Mouse (Mus musculus): ENCODE results near the gene Stx1a. TPM values are rescaled to one million over a fixed set of nuclear protein-coding genes. Genes with fewer than 3 reads are reported as not detected.

Stx1a gene
- polyA plus RNA-seq, 1 experiment = 5.3 TPM

GRCm38 (mm10) chr5:134998359-134998758, 24.9 kb upstream of the Stx1a start:
- Histone ChIP-seq H3K79me2 (ENCODE audit: control insufficient read depth, insufficient read depth) (no peaks in the 10 kb centered on the region), H3K36me3 (ENCODE audit: control insufficient read depth, insufficient read depth) (no peaks in the 10 kb centered on the region), H3ac (ENCODE audit: control insufficient read depth, insufficient read length, low read depth) (no peak overlapping the region), H3K4me3 (ENCODE audit: insufficient read depth, poor library complexity, severe bottlenecking) (no peak overlapping the region), H3K27me3 (ENCODE audit: control insufficient read depth, insufficient read depth, insufficient read length) (peaks cover 12% of the 10 kb centered on the region), H3K79me3 (ENCODE audit: low read depth) (no peaks in the 10 kb centered on the region)
- no peak for TF ChIP-seq FOSL1 (IDR thresholded peaks at IDR 0.05; ENCODE audit: insufficient read depth, low read length, poor library complexity, severe bottlenecking)
- no peak for TF ChIP-seq MAX (IDR thresholded peaks at IDR 0.05)
- no peak for TF ChIP-seq CEBPB (IDR thresholded peaks at IDR 0.05; ENCODE audit: low read depth)
- TF ChIP-seq MYOD1 (IDR thresholded peaks at IDR 0.05; ENCODE audit: control insufficient read depth, insufficient read length, low read depth) = no peak
- TF ChIP-seq USF1 (IDR thresholded peaks at IDR 0.05; ENCODE audit: low read depth) = no peak
- TF ChIP-seq MYOG (IDR thresholded peaks at IDR 0.05; ENCODE audit: control insufficient read depth, extremely low read depth, insufficient read length) = no peak

- Histone ChIP-seq H3K79me2 (ENCODE audit: control insufficient read depth, insufficient read depth) (no peaks in the 10 kb centered on the region), H3ac (ENCODE audit: control insufficient read depth, insufficient read length, low read depth) (no peak overlapping the region)
Measured at GRCm38 (mm10) chr5:134999797-135000196, 23.5 kb upstream of the Stx1a start.

GRCm38 (mm10) chr5:135000751-135001150, 22.5 kb upstream of the Stx1a start:
- TF ChIP-seq FOSL1 (IDR thresholded peaks at IDR 0.05; ENCODE audit: insufficient read depth, low read length, poor library complexity, severe bottlenecking) (no peak), MAX (IDR thresholded peaks at IDR 0.05) (no peak), USF1 (IDR thresholded peaks at IDR 0.05; ENCODE audit: low read depth) (no peak), MYOG (IDR thresholded peaks at IDR 0.05; ENCODE audit: control insufficient read depth, extremely low read depth, insufficient read length) (no peak), MYOD1 (IDR thresholded peaks at IDR 0.05; ENCODE audit: control insufficient read depth, insufficient read length, low read depth) (no peak), CEBPB (IDR thresholded peaks at IDR 0.05; ENCODE audit: low read depth) (no peak), CTCF (IDR thresholded peaks at IDR 0.05; ENCODE audit: control insufficient read depth, insufficient read depth, insufficient read length) (no peak)
- Histone ChIP-seq H3K79me3 (ENCODE audit: low read depth) (no peaks in the 10 kb centered on the region), H3K27me3 (ENCODE audit: control insufficient read depth, insufficient read depth, insufficient read length) (peaks cover 11% of the 10 kb centered on the region), H3K4me3 (ENCODE audit: insufficient read depth, poor library complexity, severe bottlenecking) (no peak overlapping the region), H3K36me3 (ENCODE audit: control insufficient read depth, insufficient read depth) (no peaks in the 10 kb centered on the region), H3K79me2 (ENCODE audit: control insufficient read depth, insufficient read depth) (no peaks in the 10 kb centered on the region), H3ac (ENCODE audit: control insufficient read depth, insufficient read length, low read depth) (no peak overlapping the region)

More at GRCm38 (mm10) chr5:134999797-135000196, 23.5 kb upstream of the Stx1a start:
- H3K27me3 ChIP-seq (ENCODE audit: control insufficient read depth, insufficient read depth, insufficient read length) = peaks cover 12% of the 10 kb centered on the region
- H3K79me3 ChIP-seq (ENCODE audit: low read depth) = no peaks in the 10 kb centered on the region
- no peaks in the 10 kb centered on the region for H3K36me3 ChIP-seq (ENCODE audit: control insufficient read depth, insufficient read depth)
- TF ChIP-seq CEBPB (IDR thresholded peaks at IDR 0.05; ENCODE audit: low read depth) = no peak
- TF ChIP-seq CTCF (IDR thresholded peaks at IDR 0.05; ENCODE audit: control insufficient read depth, insufficient read depth, insufficient read length) = no peak
- no peak for TF ChIP-seq MYOG (IDR thresholded peaks at IDR 0.05; ENCODE audit: control insufficient read depth, extremely low read depth, insufficient read length)
- no peak for TF ChIP-seq MYOD1 (IDR thresholded peaks at IDR 0.05; ENCODE audit: control insufficient read depth, insufficient read length, low read depth)
- TF ChIP-seq USF1 (IDR thresholded peaks at IDR 0.05; ENCODE audit: low read depth) = no peak
- no peak for TF ChIP-seq FOSL1 (IDR thresholded peaks at IDR 0.05; ENCODE audit: insufficient read depth, low read length, poor library complexity, severe bottlenecking)
- TF ChIP-seq MAX (IDR thresholded peaks at IDR 0.05) = no peak
- no peak overlapping the region for H3K4me3 ChIP-seq (ENCODE audit: insufficient read depth, poor library complexity, severe bottlenecking)

- H3K36me3 ChIP-seq (ENCODE audit: control insufficient read depth, insufficient read depth) = no peaks in the 10 kb centered on the region
- no peaks in the 10 kb centered on the region for H3K79me2 ChIP-seq (ENCODE audit: control insufficient read depth, insufficient read depth)
- TF ChIP-seq CEBPB (IDR thresholded peaks at IDR 0.05; ENCODE audit: low read depth) = no peak
- TF ChIP-seq USF1 (IDR thresholded peaks at IDR 0.05; ENCODE audit: low read depth) = no peak
- TF ChIP-seq FOSL1 (IDR thresholded peaks at IDR 0.05; ENCODE audit: insufficient read depth, low read length, poor library complexity, severe bottlenecking) = no peak
- TF ChIP-seq MYOD1 (IDR thresholded peaks at IDR 0.05; ENCODE audit: control insufficient read depth, insufficient read length, low read depth) = no peak
- TF ChIP-seq MAX (IDR thresholded peaks at IDR 0.05) = no peak
- TF ChIP-seq MYOG (IDR thresholded peaks at IDR 0.05; ENCODE audit: control insufficient read depth, extremely low read depth, insufficient read length) = no peak
- no peak for TF ChIP-seq CTCF (IDR thresholded peaks at IDR 0.05; ENCODE audit: control insufficient read depth, insufficient read depth, insufficient read length)
- H3K79me3 ChIP-seq (ENCODE audit: low read depth) = no peaks in the 10 kb centered on the region
- H3K4me3 ChIP-seq (ENCODE audit: insufficient read depth, poor library complexity, severe bottlenecking) = no peak overlapping the region
- peaks cover 5% of the 10 kb centered on the region for H3K27me3 ChIP-seq (ENCODE audit: control insufficient read depth, insufficient read depth, insufficient read length)
- no peak overlapping the region for H3ac ChIP-seq (ENCODE audit: control insufficient read depth, insufficient read length, low read depth)
Measured at GRCm38 (mm10) chr5:135001309-135001708, 22.0 kb upstream of the Stx1a start.

GRCm38 (mm10) chr5:135002151-135002550, 21.1 kb upstream of the Stx1a start:
- H3K79me3 ChIP-seq (ENCODE audit: low read depth) = no peaks in the 10 kb centered on the region
- H3ac ChIP-seq (ENCODE audit: control insufficient read depth, insufficient read length, low read depth) = no peak overlapping the region
- no peaks in the 10 kb centered on the region for H3K36me3 ChIP-seq (ENCODE audit: control insufficient read depth, insufficient read depth)
- H3K79me2 ChIP-seq (ENCODE audit: control insufficient read depth, insufficient read depth) = no peaks in the 10 kb centered on the region
- no peak for TF ChIP-seq MYOG (IDR thresholded peaks at IDR 0.05; ENCODE audit: control insufficient read depth, extremely low read depth, insufficient read length)
- no peak for TF ChIP-seq MYOD1 (IDR thresholded peaks at IDR 0.05; ENCODE audit: control insufficient read depth, insufficient read length, low read depth)
- no peak for TF ChIP-seq CTCF (IDR thresholded peaks at IDR 0.05; ENCODE audit: control insufficient read depth, insufficient read depth, insufficient read length)
- no peak for TF ChIP-seq CEBPB (IDR thresholded peaks at IDR 0.05; ENCODE audit: low read depth)
- no peak for TF ChIP-seq FOSL1 (IDR thresholded peaks at IDR 0.05; ENCODE audit: insufficient read depth, low read length, poor library complexity, severe bottlenecking)
- no peak for TF ChIP-seq USF1 (IDR thresholded peaks at IDR 0.05; ENCODE audit: low read depth)
- H3K4me3 ChIP-seq (ENCODE audit: insufficient read depth, poor library complexity, severe bottlenecking) = no peak overlapping the region
- peaks cover 5% of the 10 kb centered on the region for H3K27me3 ChIP-seq (ENCODE audit: control insufficient read depth, insufficient read depth, insufficient read length)
